Mouse (Mus musculus) heart, postnatal 0 days (tissue): ENCODE results near the gene Mafg. TPM values are rescaled to one million over a fixed set of nuclear protein-coding genes. Genes with fewer than 3 reads are reported as not detected.
A peak's percentile ranks its signal among the peaks of the same experiment; 100 is the strongest.
"Not testable (repeated sequence)": the region's sequence is repeated elsewhere in the genome, so short reads cannot be mapped to it uniquely, and the experiment has no call there.

Source experiments
- ATAC-seq: fragments of 200-750 bp; cut with Nextera tagmentation; 2 replicates; pipeline ENCODE4 v1.8.0; 2017; ENCODE audit warnings: low read depth, moderate number of reproducible peaks, moderate library complexity; ENCODE audit not compliant: insufficient read depth
- DNase-seq: peaks from one replicate; pipeline ENCODE4 v3.0.0-alpha.2; 2016; ENCODE audit warnings: low spot score
- H3K27ac ChIP-seq: fragments of 300-500 bp; sonication (generic); 2 replicates; pipeline ENCODE4 v1.5.1; 2014; ENCODE audit warnings: low read depth, mild to moderate bottlenecking
- H3K27me3 ChIP-seq: fragments of 300-500 bp; sonication (generic); 2 replicates; pipeline ENCODE4 v1.6.1; 2014; ENCODE audit warnings: low read length, mixed read lengths; ENCODE audit not compliant: control insufficient read depth, insufficient read depth
- H3K36me3 ChIP-seq: fragments of 300-500 bp; sonication (generic); replicated peaks from 2 replicates; pipeline ENCODE4 v1.6.1; 2014; ENCODE audit warnings: low read length, mixed read lengths; ENCODE audit not compliant: control insufficient read depth, insufficient read depth
- H3K4me1 ChIP-seq: fragments of 300-500 bp; sonication (generic); 2 replicates; pipeline ENCODE4 v1.6.1; 2014; ENCODE audit warnings: antibody characterized with exemption; ENCODE audit not compliant: control insufficient read depth, insufficient read depth
- H3K4me2 ChIP-seq: fragments of 300-500 bp; sonication (generic); 2 replicates; pipeline ENCODE4 v1.6.1; 2014; ENCODE audit warnings: low read depth, mild to moderate bottlenecking, low read length, moderate library complexity
- H3K4me3 ChIP-seq: fragments of 300-500 bp; sonication (generic); 2 replicates; pipeline ENCODE4 v1.5.1; 2014; ENCODE audit warnings: low read depth, low read length
- H3K9ac ChIP-seq: fragments of 300-500 bp; sonication (generic); replicated peaks from 2 replicates; pipeline ENCODE4 v1.6.1; 2014; ENCODE audit warnings: low read depth, low read length, mixed read lengths
- H3K9me3 ChIP-seq: fragments of 300-500 bp; sonication (generic); replicated peaks from 2 replicates; pipeline ENCODE4 v1.6.1; 2016; ENCODE audit warnings: low read length; ENCODE audit not compliant: control insufficient read depth
- CTCF ChIP-seq: IDR thresholded peaks from 2 replicates; pipeline ENCODE4 v1.5.1; 2016; ENCODE audit warnings: antibody characterized with exemption, control low read depth, low read depth
- EP300 ChIP-seq: IDR thresholded peaks from 2 replicates; pipeline ENCODE4 v1.6.1; 2016; ENCODE audit warnings: antibody characterized with exemption, low read depth
- WGBS: fragments of 180-500 bp; shearing (Covaris S2); extraction: QIAGEN DNeasy Blood & Tissue Kit; methylation state at CpG from one replicate; pipeline ENCODE4 v1.1.7; 2014; 5-methylcytosine and 5-hydroxymethylcytosine counted together
- polyA plus RNA-seq: library from polyadenylated mRNA; unstranded; fragments of >200 nt; fragmentation: Nextera tagmentation; extraction: Ambion mirVana; gene quantifications from 2 replicates; pipeline ENCODE4 v1.2.1, GENCODE M21; 2015
- total RNA-seq: library from RNA; depleted of rRNA; stranded (reverse); fragments of >200 nt; gene quantifications from 2 replicates; pipeline ENCODE4 v1.2.3, GENCODE M21; 2014; ENCODE audit warnings: low replicate concordance

Gene Mafg
- total and polyA plus RNA-seq, 2 experiments from 2014 or later: 13.6 to 37.7 TPM

GRCm38 (mm10) chr11:120598283-120598989, 35.0 kb downstream of the Mafg start, which contains the start of the genes Alyref and Anapc11:
TSS of gene Alyref (minus strand) at chr11:120598365.
TSS of gene Anapc11 (plus strand) at chr11:120598421.
- H3K4me1 ChIP-seq: peaks cover 12% of the 10 kb centered on the region
- peak within 1 kb of the TSS; percentile 89 for H3K4me3 ChIP-seq
- TF ChIP-seq EP300 (peak; percentile 82; the same call in 1 of the 2 replicates), CTCF (no peak)
- H3K27me3 ChIP-seq: no peaks in the 10 kb centered on the region
- peak within 1 kb of the TSS; percentile 90 for H3K27ac ChIP-seq
- ATAC-seq (peak; percentile 97), DNase-seq (peak; percentile 94)
- H3K36me3 ChIP-seq: peaks cover 59% of the 10 kb centered on the region
- no peaks in the 10 kb centered on the region for H3K9me3 ChIP-seq
- H3K4me2 ChIP-seq: peak within 1 kb of the TSS; percentile 92
- WGBS: under 1% methylated on average over 87 of the region's 88 CpGs
- H3K9ac ChIP-seq: peak within 1 kb of the TSS; percentile 97

- ATAC-seq: peak; percentile 36
- Histone ChIP-seq H3K4me2 (peak overlapping the region; percentile 92), H3K4me1 (peaks cover 12% of the 10 kb centered on the region), H3K9me3 (no peaks in the 10 kb centered on the region), H3K27ac (peak overlapping the region; percentile 90), H3K4me3 (peak overlapping the region; percentile 89), H3K36me3 (peaks cover 58% of the 10 kb centered on the region), H3K27me3 (no peaks in the 10 kb centered on the region), H3K9ac (peak overlapping the region; percentile 97)
- DNase-seq: peak; percentile 41
- 4% methylated on average over 82 of the region's 99 CpGs for WGBS
- TF ChIP-seq EP300 (no peak), CTCF (no peak)
Measured at GRCm38 (mm10) chr11:120597240-120598235, 35.9 kb downstream of the Mafg start.

- Histone ChIP-seq H3K27ac (no peak overlapping the region), H3K27me3 (no peaks in the 10 kb centered on the region), H3K9me3 (no peaks in the 10 kb centered on the region), H3K4me3 (no peak overlapping the region), H3K9ac (no peak overlapping the region), H3K4me1 (no peaks in the 10 kb centered on the region), H3K4me2 (no peak overlapping the region), H3K36me3 (peaks cover 88% of the 10 kb centered on the region)
- no peak for TF ChIP-seq CTCF
- TF ChIP-seq EP300: no peak
- WGBS: 78% methylated on average over 6 of the region's 6 CpGs
- DNase-seq (no peak), ATAC-seq (no peak)
Measured at GRCm38 (mm10) chr11:120588531-120588930, 44.9 kb downstream of the Mafg start.

GRCm38 (mm10) chr11:120583937-120584336, 49.5 kb downstream of the Mafg start:
- Histone ChIP-seq H3K9ac (no peak overlapping the region), H3K4me1 (peaks cover 22% of the 10 kb centered on the region), H3K4me3 (no peak overlapping the region), H3K27me3 (no peaks in the 10 kb centered on the region), H3K9me3 (no peaks in the 10 kb centered on the region), H3K27ac (no peak overlapping the region), H3K4me2 (no peak overlapping the region), H3K36me3 (peaks cover 51% of the 10 kb centered on the region)
- ATAC-seq (no peak), DNase-seq (no peak)
- no peak for TF ChIP-seq CTCF
- TF ChIP-seq EP300: no peak
- WGBS: 90% methylated on average over 1 of the region's 1 CpGs

GRCm38 (mm10) chr11:120582982-120583293, 50.5 kb downstream of the Mafg start:
- H3K36me3 ChIP-seq: peaks cover 51% of the 10 kb centered on the region
- H3K27ac ChIP-seq: not testable (repeated sequence)
- 93% methylated on average over 2 of the region's 2 CpGs for WGBS

More at GRCm38 (mm10) chr11:120582982-120583293, 50.5 kb downstream of the Mafg start:
- ATAC-seq, H3K4me3 ChIP-seq, H3K9me3 ChIP-seq, DNase-seq, H3K9ac ChIP-seq, H3K27me3 ChIP-seq, H3K4me2 ChIP-seq: not testable (repeated sequence)
- peaks cover 22% of the 10 kb centered on the region for H3K4me1 ChIP-seq
